Mouse (Mus musculus): ENCODE data around the gene Zbtb16. TPM values are rescaled to one million over a fixed set of nuclear protein-coding genes. Genes with fewer than 3 reads are reported as not detected.

The Zbtb16 gene
- polyA plus RNA-seq, 1 experiment from 2014 or later, result 3.0 TPM

- H3K27ac ChIP-seq (replicated peaks; ENCODE audit: low read depth, low read length), result no peak overlapping the region
- ATAC-seq (replicated peaks; ENCODE audit: insufficient number of reproducible peaks, low FRiP score, low TSS enrichment, low read depth), result no peak
- 89% methylated on average over 6 of the region's 6 CpGs for WGBS
These were observed 128.2 kb downstream of the Zbtb16 start for GRCm38 (mm10) chr9:48707824-48708229.

DNA sequence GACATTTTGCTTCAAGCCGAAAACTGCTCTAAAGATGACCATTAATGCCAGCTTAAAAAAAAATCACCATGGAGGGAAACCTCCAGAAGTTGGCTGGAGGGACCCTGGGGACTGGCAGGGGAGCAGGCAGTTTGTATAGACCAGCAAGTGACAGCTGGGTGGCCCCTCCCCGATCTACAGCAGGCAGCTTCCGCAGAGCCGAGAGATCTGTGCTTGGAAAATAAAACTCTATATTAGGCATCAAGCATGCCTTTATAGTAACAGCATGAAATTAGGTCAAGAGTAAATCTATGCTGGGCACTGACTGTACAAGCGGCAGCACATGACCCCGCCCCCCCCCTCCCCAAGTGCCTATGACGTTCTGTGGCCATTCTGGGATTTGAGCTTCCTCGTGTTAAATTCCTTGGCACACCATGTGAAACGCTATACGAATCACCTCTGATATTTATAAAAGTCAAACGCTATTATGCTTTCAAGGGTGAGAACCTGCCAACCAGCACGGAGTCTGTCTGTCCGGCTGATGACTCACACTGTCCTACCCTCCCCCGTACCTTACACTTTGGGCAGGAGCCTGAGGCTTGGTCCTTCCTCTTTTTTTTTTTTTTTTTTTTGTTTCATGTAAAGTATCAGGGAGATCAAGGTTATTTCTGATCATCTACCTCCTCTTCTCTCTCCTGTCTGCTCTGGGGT, 128.7 kb downstream of the Zbtb16 start:
- Histone ChIP-seq H3K27ac (replicated peaks; ENCODE audit: low read depth, low read length) (no peak overlapping the region), H3K4me3 (ENCODE audit: low read depth, low read length) (no peak overlapping the region), H3K27me3 (ENCODE audit: control insufficient read depth, insufficient read depth, low read length) (no peaks in the 10 kb centered on the region), H3K4me1 (ENCODE audit: control insufficient read depth, insufficient read depth, low read length) (no peaks in the 10 kb centered on the region; the same call in 1 of the 2 replicates), H3K9me3 (replicated peaks; ENCODE audit: control insufficient read depth, low read length) (no peaks in the 10 kb centered on the region), H3K4me2 (ENCODE audit: low read depth, low read length) (no peak overlapping the region), H3K36me3 (replicated peaks; ENCODE audit: control insufficient read depth, insufficient read depth, low read depth, low read length) (no peaks in the 10 kb centered on the region), H3K9ac (replicated peaks; ENCODE audit: low read length) (no peak overlapping the region)
- ATAC-seq (replicated peaks; ENCODE audit: insufficient number of reproducible peaks, low FRiP score, low TSS enrichment, low read depth) (no peak; the same call in 1 of the 2 replicates), DNase-seq (ENCODE audit: low spot score) (no peak)
- 70% methylated on average over 14 of the region's 14 CpGs for WGBS

More at GRCm38 (mm10) chr9:48707824-48708229, 128.2 kb downstream of the Zbtb16 start:
- no peak overlapping the region for H3K4me2 ChIP-seq (ENCODE audit: low read depth, low read length)
- no peaks in the 10 kb centered on the region for H3K36me3 ChIP-seq (replicated peaks; ENCODE audit: control insufficient read depth, insufficient read depth, low read depth, low read length)
- no peaks in the 10 kb centered on the region; the same call in 1 of the 2 replicates for H3K4me1 ChIP-seq (ENCODE audit: control insufficient read depth, insufficient read depth, low read length)
- DNase-seq (ENCODE audit: low spot score), result no peak
- H3K27me3 ChIP-seq (ENCODE audit: control insufficient read depth, insufficient read depth, low read length), result no peaks in the 10 kb centered on the region
- H3K9me3 ChIP-seq (replicated peaks; ENCODE audit: control insufficient read depth, low read length), result no peaks in the 10 kb centered on the region
- no peak overlapping the region for H3K4me3 ChIP-seq (ENCODE audit: low read depth, low read length)
- no peak overlapping the region for H3K9ac ChIP-seq (replicated peaks; ENCODE audit: low read length)

DNA sequence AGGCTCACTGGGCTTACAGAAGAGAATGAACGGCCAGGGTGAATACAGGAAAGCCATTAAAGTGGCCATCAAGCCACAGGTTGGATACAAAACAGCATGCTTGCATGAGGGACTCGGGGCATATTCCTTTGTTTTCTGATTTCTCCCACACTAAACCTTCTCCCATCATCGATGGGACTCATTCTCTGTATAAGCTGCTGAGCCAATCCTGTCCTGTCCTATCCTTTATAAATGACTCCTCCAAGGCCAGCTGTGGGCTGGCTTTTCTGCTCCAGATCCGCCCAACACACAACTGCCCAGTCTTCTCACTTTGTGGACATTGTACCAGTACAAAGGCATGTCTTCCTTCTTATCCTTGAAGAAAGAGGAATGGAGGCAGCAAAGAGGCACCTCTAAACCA, 134.7 kb downstream of the Zbtb16 start:
- Histone ChIP-seq H3K9ac (replicated peaks; ENCODE audit: low read length) (no peak overlapping the region), H3K9me3 (replicated peaks; ENCODE audit: control insufficient read depth, low read length) (no peaks in the 10 kb centered on the region), H3K36me3 (replicated peaks; ENCODE audit: control insufficient read depth, insufficient read depth, low read depth, low read length) (no peaks in the 10 kb centered on the region), H3K4me3 (ENCODE audit: low read depth, low read length) (no peak overlapping the region), H3K4me1 (ENCODE audit: control insufficient read depth, insufficient read depth, low read length) (no peaks in the 10 kb centered on the region), H3K4me2 (ENCODE audit: low read depth, low read length) (no peak overlapping the region), H3K27ac (replicated peaks; ENCODE audit: low read depth, low read length) (no peak overlapping the region), H3K27me3 (ENCODE audit: control insufficient read depth, insufficient read depth, low read length) (no peaks in the 10 kb centered on the region)
- 78% methylated on average over 4 of the region's 4 CpGs for WGBS
- DNase-seq (ENCODE audit: low spot score) (no peak), ATAC-seq (replicated peaks; ENCODE audit: insufficient number of reproducible peaks, low FRiP score, low TSS enrichment, low read depth) (no peak)

- Histone ChIP-seq H3K4me1 (ENCODE audit: control insufficient read depth, insufficient read depth, low read length) (peaks cover 3% of the 10 kb centered on the region; the same call in 1 of the 2 replicates), H3K4me2 (ENCODE audit: low read depth, low read length) (no peak overlapping the region)
- ATAC-seq (replicated peaks; ENCODE audit: insufficient number of reproducible peaks, low FRiP score, low TSS enrichment, low read depth), result no peak
These were observed 135.2 kb downstream of the Zbtb16 start for GRCm38 (mm10) chr9:48700871-48701270.

DNA sequence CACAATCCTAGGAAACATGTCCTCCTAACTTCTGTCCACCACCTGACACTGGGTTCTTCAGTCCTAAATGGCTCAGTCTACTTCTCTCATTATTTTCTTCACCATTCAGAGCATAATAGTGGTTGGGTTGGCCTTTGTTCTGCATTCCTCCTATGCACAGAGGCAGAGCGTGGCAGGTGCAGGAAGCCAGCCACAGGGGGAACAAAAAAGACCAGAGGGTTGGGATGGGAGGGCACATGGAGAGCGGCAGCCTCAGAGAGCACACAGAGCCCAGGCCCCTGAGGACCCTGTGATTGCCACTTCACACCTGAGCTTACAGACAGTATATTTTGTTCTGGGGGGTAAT, 138.6 kb downstream of the Zbtb16 start:
- 51% methylated on average over 2 of the region's 2 CpGs for WGBS
- no peak for ATAC-seq (replicated peaks; ENCODE audit: insufficient number of reproducible peaks, low FRiP score, low TSS enrichment, low read depth)
- H3K4me2 ChIP-seq (ENCODE audit: low read depth, low read length), result no peak overlapping the region

More at GRCm38 (mm10) chr9:48700871-48701270, 135.2 kb downstream of the Zbtb16 start:
- H3K27me3 ChIP-seq (ENCODE audit: control insufficient read depth, insufficient read depth, low read length), result no peaks in the 10 kb centered on the region
- no peaks in the 10 kb centered on the region for H3K36me3 ChIP-seq (replicated peaks; ENCODE audit: control insufficient read depth, insufficient read depth, low read depth, low read length)
- no peak overlapping the region for H3K27ac ChIP-seq (replicated peaks; ENCODE audit: low read depth, low read length)
- DNase-seq (ENCODE audit: low spot score), result no peak
- no peaks in the 10 kb centered on the region for H3K9me3 ChIP-seq (replicated peaks; ENCODE audit: control insufficient read depth, low read length)
- WGBS, result 80% methylated on average over 8 of the region's 8 CpGs
- no peak overlapping the region for H3K4me3 ChIP-seq (ENCODE audit: low read depth, low read length)
- no peak overlapping the region for H3K9ac ChIP-seq (replicated peaks; ENCODE audit: low read length)

GRCm38 (mm10) chr9:48696731-48697469, 139.1 kb downstream of the Zbtb16 start:
- DNase-seq (ENCODE audit: low spot score) (peak; percentile 23), ATAC-seq (replicated peaks; ENCODE audit: insufficient number of reproducible peaks, low FRiP score, low TSS enrichment, low read depth) (0 out of 2 replicates have a peak, but pooled peaks have one; percentile 51)
- Histone ChIP-seq H3K4me1 (ENCODE audit: control insufficient read depth, insufficient read depth, low read length) (peaks cover 3% of the 10 kb centered on the region), H3K36me3 (replicated peaks; ENCODE audit: control insufficient read depth, insufficient read depth, low read depth, low read length) (no peaks in the 10 kb centered on the region), H3K9ac (replicated peaks; ENCODE audit: low read length) (no peak overlapping the region), H3K27me3 (ENCODE audit: control insufficient read depth, insufficient read depth, low read length) (no peaks in the 10 kb centered on the region), H3K27ac (replicated peaks; ENCODE audit: low read depth, low read length) (0 out of 2 replicates have a peak overlapping the region, but pooled peaks have one; percentile 38), H3K4me2 (ENCODE audit: low read depth, low read length) (no peak overlapping the region), H3K4me3 (ENCODE audit: low read depth, low read length) (no peak overlapping the region), H3K9me3 (replicated peaks; ENCODE audit: control insufficient read depth, low read length) (no peaks in the 10 kb centered on the region)
- WGBS, result 27% methylated on average over 12 of the region's 12 CpGs

More for the DNA sequence above, 138.6 kb downstream of the Zbtb16 start:
- Histone ChIP-seq H3K4me3 (ENCODE audit: low read depth, low read length) (no peak overlapping the region), H3K27ac (replicated peaks; ENCODE audit: low read depth, low read length) (no peak overlapping the region), H3K36me3 (replicated peaks; ENCODE audit: control insufficient read depth, insufficient read depth, low read depth, low read length) (no peaks in the 10 kb centered on the region), H3K9ac (replicated peaks; ENCODE audit: low read length) (no peak overlapping the region), H3K27me3 (ENCODE audit: control insufficient read depth, insufficient read depth, low read length) (no peaks in the 10 kb centered on the region), H3K4me1 (ENCODE audit: control insufficient read depth, insufficient read depth, low read length) (peaks cover 3% of the 10 kb centered on the region), H3K9me3 (replicated peaks; ENCODE audit: control insufficient read depth, low read length) (no peaks in the 10 kb centered on the region)
- no peak for DNase-seq (ENCODE audit: low spot score)

GRCm38 (mm10) chr9:48696330-48696729, 139.7 kb downstream of the Zbtb16 start:
- Histone ChIP-seq H3K27ac (replicated peaks; ENCODE audit: low read depth, low read length) (no peak overlapping the region), H3K4me2 (ENCODE audit: low read depth, low read length) (no peak overlapping the region), H3K4me1 (ENCODE audit: control insufficient read depth, insufficient read depth, low read length) (peaks cover 3% of the 10 kb centered on the region), H3K27me3 (ENCODE audit: control insufficient read depth, insufficient read depth, low read length) (no peaks in the 10 kb centered on the region), H3K4me3 (ENCODE audit: low read depth, low read length) (no peak overlapping the region), H3K9me3 (replicated peaks; ENCODE audit: control insufficient read depth, low read length) (no peaks in the 10 kb centered on the region), H3K36me3 (replicated peaks; ENCODE audit: control insufficient read depth, insufficient read depth, low read depth, low read length) (no peaks in the 10 kb centered on the region), H3K9ac (replicated peaks; ENCODE audit: low read length) (no peak overlapping the region)
- 19% methylated on average over 4 of the region's 4 CpGs for WGBS
- DNase-seq (ENCODE audit: low spot score) (no peak), ATAC-seq (replicated peaks; ENCODE audit: insufficient number of reproducible peaks, low FRiP score, low TSS enrichment, low read depth) (no peak)

DNA sequence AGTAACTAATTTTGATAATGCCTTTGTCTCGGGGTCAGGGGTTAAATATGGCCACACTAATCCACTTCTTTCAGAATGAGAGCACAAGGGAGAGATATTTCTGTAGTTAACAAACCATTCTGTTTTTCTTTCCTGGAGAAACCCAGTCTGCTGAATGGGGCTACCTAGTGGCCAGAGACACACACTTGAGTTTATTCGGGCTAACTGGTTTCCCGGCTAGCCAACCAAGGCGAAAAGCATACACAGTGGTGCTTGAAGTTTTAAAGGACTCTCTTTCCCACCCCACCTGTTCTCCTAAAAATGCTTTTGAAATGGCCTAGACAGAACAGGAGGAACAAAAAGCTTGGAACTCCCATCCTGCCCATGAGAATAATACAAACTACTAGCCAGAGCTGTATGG, 140.2 kb downstream of the Zbtb16 start:
- peaks cover 3% of the 10 kb centered on the region for H3K4me1 ChIP-seq (ENCODE audit: control insufficient read depth, insufficient read depth, low read length)
- no peak overlapping the region for H3K27ac ChIP-seq (replicated peaks; ENCODE audit: low read depth, low read length)
- H3K4me2 ChIP-seq (ENCODE audit: low read depth, low read length), result no peak overlapping the region
- ATAC-seq (replicated peaks; ENCODE audit: insufficient number of reproducible peaks, low FRiP score, low TSS enrichment, low read depth) (no peak), DNase-seq (ENCODE audit: low spot score) (no peak)
- H3K9me3 ChIP-seq (replicated peaks; ENCODE audit: control insufficient read depth, low read length), result no peaks in the 10 kb centered on the region
- H3K4me3 ChIP-seq (ENCODE audit: low read depth, low read length), result no peak overlapping the region
- H3K36me3 ChIP-seq (replicated peaks; ENCODE audit: control insufficient read depth, insufficient read depth, low read depth, low read length), result no peaks in the 10 kb centered on the region
- no peak overlapping the region; the same call in 1 of the 2 replicates for H3K9ac ChIP-seq (replicated peaks; ENCODE audit: low read length)
- WGBS, result 66% methylated on average over 4 of the region's 4 CpGs
- H3K27me3 ChIP-seq (ENCODE audit: control insufficient read depth, insufficient read depth, low read length), result no peaks in the 10 kb centered on the region

All from embryonic facial prominence, embryonic 11.5 days (tissue).